Mouse (Mus musculus) E14TG2a.4 (cell line): ENCODE measurements at regions not wholly inside any gene's neighbourhood (a gene's known extent, or its start where the extent isn't known, plus 50 kb on each side); places are given as distances from the start of the nearest gene placed in this dataset.
A peak's percentile ranks its signal among the peaks of the same experiment; 100 is the strongest.

Source experiments
- H3K27me3 ChIP-seq: 2 replicates; pipeline ENCODE4 v1.6.1; 2014; ENCODE audit warnings: low read length, control low read depth; ENCODE audit not compliant: insufficient read depth
- H3K36me3 ChIP-seq: 2 replicates; pipeline ENCODE4 v1.6.1; 2014; ENCODE audit warnings: low read length, control low read depth; ENCODE audit not compliant: insufficient read depth
- H3K4me1 ChIP-seq: replicated peaks from 2 replicates; pipeline ENCODE4 v1.6.1; 2014; ENCODE audit warnings: low read depth, low read length, control low read depth
- H3K4me3 ChIP-seq: replicated peaks from 2 replicates; pipeline ENCODE4 v1.5.1; 2014; ENCODE audit warnings: mild to moderate bottlenecking, low read length
- H3K9me3 ChIP-seq: 2 replicates; pipeline ENCODE4 v1.6.1; 2014; ENCODE audit warnings: low read length, control low read depth
- CTCF ChIP-seq: conservative IDR thresholded peaks from 2 replicates; pipeline ENCODE4 v1.5.1; 2014; ENCODE audit warnings: low read length
- NANOG ChIP-seq: IDR thresholded peaks from 2 replicates; pipeline ENCODE4 v1.6.1; 2014; ENCODE audit warnings: borderline replicate concordance, low read length, mixed read lengths
- POU5F1 ChIP-seq: IDR thresholded peaks from 2 replicates; pipeline ENCODE4 v1.6.1; 2014; ENCODE audit warnings: low read length, borderline replicate concordance

- H3K27me3 ChIP-seq: peaks cover 34% of the 10 kb centered on the region
- peaks cover 2% of the 10 kb centered on the region; the same call in 1 of the 2 replicates for H3K9me3 ChIP-seq
- H3K4me3 ChIP-seq: no peak overlapping the region
- no peaks in the 10 kb centered on the region for H3K36me3 ChIP-seq
- H3K4me1 ChIP-seq: peaks cover 17% of the 10 kb centered on the region
- TF ChIP-seq CTCF (no peak), POU5F1 (no peak), NANOG (no peak)
Measured at GRCm38 (mm10) chr9:23011316-23011959, 211.4 kb upstream of the Bmper start.

GRCm38 (mm10) chr9:23012130-23012529 lies 210.7 kb upstream of the Bmper start:
- no peak for TF ChIP-seq CTCF
- TF ChIP-seq NANOG: no peak
- TF ChIP-seq POU5F1: no peak
- peaks cover 17% of the 10 kb centered on the region for H3K4me1 ChIP-seq
- no peaks in the 10 kb centered on the region for H3K36me3 ChIP-seq
- peaks cover 30% of the 10 kb centered on the region for H3K27me3 ChIP-seq
- peaks cover 5% of the 10 kb centered on the region; the same call in 1 of the 2 replicates for H3K9me3 ChIP-seq
- no peak overlapping the region for H3K4me3 ChIP-seq

GRCm38 (mm10) chr9:23016733-23017132 lies 206.1 kb upstream of the Bmper start:
- Histone ChIP-seq H3K9me3 (peaks cover 5% of the 10 kb centered on the region; the same call in 1 of the 2 replicates), H3K4me3 (no peak overlapping the region), H3K36me3 (no peaks in the 10 kb centered on the region), H3K4me1 (no peaks in the 10 kb centered on the region), H3K27me3 (no peaks in the 10 kb centered on the region; the same call in 1 of the 2 replicates)
- TF ChIP-seq CTCF (peak; percentile 96), NANOG (no peak)

GRCm38 (mm10) chr9:23024061-23024460 lies 198.8 kb upstream of the Bmper start:
- Histone ChIP-seq H3K9me3 (no peaks in the 10 kb centered on the region), H3K4me1 (0 out of 2 replicates have a peak, but pooled peaks cover 3% of the 10 kb centered on the region), H3K27me3 (peaks cover 8% of the 10 kb centered on the region), H3K4me3 (no peak overlapping the region), H3K36me3 (no peaks in the 10 kb centered on the region)
- TF ChIP-seq POU5F1: no peak

GRCm38 (mm10) chr9:23025247-23025646 lies 197.6 kb upstream of the Bmper start:
- 0 out of 2 replicates have a peak, but pooled peaks cover 3% of the 10 kb centered on the region for H3K4me1 ChIP-seq
- no peak overlapping the region for H3K4me3 ChIP-seq
- H3K27me3 ChIP-seq: peaks cover 13% of the 10 kb centered on the region
- no peaks in the 10 kb centered on the region for H3K36me3 ChIP-seq
- TF ChIP-seq CTCF: no peak
- no peak for TF ChIP-seq NANOG
- TF ChIP-seq POU5F1: no peak
- no peaks in the 10 kb centered on the region for H3K9me3 ChIP-seq

- Histone ChIP-seq H3K9me3 (no peaks in the 10 kb centered on the region), H3K36me3 (no peaks in the 10 kb centered on the region), H3K4me3 (no peak overlapping the region), H3K4me1 (0 out of 2 replicates have a peak, but pooled peaks cover 3% of the 10 kb centered on the region), H3K27me3 (peaks cover 30% of the 10 kb centered on the region)
- TF ChIP-seq CTCF (peak; percentile 57), NANOG (no peak)
Measured at GRCm38 (mm10) chr9:23027377-23028313, 195.2 kb upstream of the Bmper start.

- peaks cover 48% of the 10 kb centered on the region for H3K27me3 ChIP-seq
- H3K36me3 ChIP-seq: no peaks in the 10 kb centered on the region
- H3K4me1 ChIP-seq: 0 out of 2 replicates have a peak, but pooled peaks cover 3% of the 10 kb centered on the region
- TF ChIP-seq CTCF: no peak
- TF ChIP-seq POU5F1: no peak
- no peak for TF ChIP-seq NANOG
- H3K9me3 ChIP-seq: no peaks in the 10 kb centered on the region
- H3K4me3 ChIP-seq: no peak overlapping the region
Measured at GRCm38 (mm10) chr9:23029421-23029820, 193.5 kb upstream of the Bmper start.

- no peaks in the 10 kb centered on the region for H3K9me3 ChIP-seq
- H3K36me3 ChIP-seq: no peaks in the 10 kb centered on the region
- no peak for TF ChIP-seq NANOG
- TF ChIP-seq CTCF: no peak
- no peak for TF ChIP-seq POU5F1
- H3K27me3 ChIP-seq: peaks cover 52% of the 10 kb centered on the region
- H3K4me3 ChIP-seq: no peak overlapping the region
- H3K4me1 ChIP-seq: peaks cover 4% of the 10 kb centered on the region; the same call in 1 of the 2 replicates
Measured at GRCm38 (mm10) chr9:23030138-23030537, 192.7 kb upstream of the Bmper start.
